Mouse (Mus musculus) macrophage (primary cell): Measurements from ENCODE around the gene Pip5k1a. TPM values are rescaled to one million over a fixed set of nuclear protein-coding genes. Genes with fewer than 3 reads are reported as not detected.
A peak's percentile ranks its signal among the peaks of the same experiment; 100 is the strongest.
"Not testable (repeated sequence)": the region's sequence is repeated elsewhere in the genome, so short reads cannot be mapped to it uniquely, and the experiment has no call there.

Source experiments
- H3K27ac ChIP-seq: fragments of 350-480 bp; formaldehyde crosslinking; 2 replicates; pipeline ENCODE4 v1.9.0; 2021
- H3K36me3 ChIP-seq: fragments of 350-480 bp; formaldehyde crosslinking; 2 replicates; pipeline ENCODE4 v1.9.0; 2021; ENCODE audit errors: inconsistent target
- H3K4me3 ChIP-seq: fragments of 350-480 bp; formaldehyde crosslinking; 2 replicates; pipeline ENCODE4 v1.9.0; 2021; ENCODE audit errors: inconsistent target
- H3K79me2 ChIP-seq: fragments of 350-480 bp; formaldehyde crosslinking; 2 replicates; pipeline ENCODE4 v1.9.0; 2021; ENCODE audit errors: inconsistent target
- WGBS: methylation state at CpG from one replicate; pipeline ENCODE4 v1.1.7; 2026; ENCODE audit warnings: inconsistent platforms; ENCODE audit not compliant: missing documents; 5-methylcytosine and 5-hydroxymethylcytosine counted together
- polyA plus RNA-seq: library from polyadenylated mRNA; stranded (reverse); fragments of 250-400 nt; gene quantifications from 3 replicates; pipeline ENCODE4 v1.2.4, GENCODE M21; 2018; ENCODE audit warnings: inconsistent platforms

Gene Pip5k1a
- polyA plus RNA-seq, 1 experiment from 2014 or later = 17.0 TPM

DNA sequence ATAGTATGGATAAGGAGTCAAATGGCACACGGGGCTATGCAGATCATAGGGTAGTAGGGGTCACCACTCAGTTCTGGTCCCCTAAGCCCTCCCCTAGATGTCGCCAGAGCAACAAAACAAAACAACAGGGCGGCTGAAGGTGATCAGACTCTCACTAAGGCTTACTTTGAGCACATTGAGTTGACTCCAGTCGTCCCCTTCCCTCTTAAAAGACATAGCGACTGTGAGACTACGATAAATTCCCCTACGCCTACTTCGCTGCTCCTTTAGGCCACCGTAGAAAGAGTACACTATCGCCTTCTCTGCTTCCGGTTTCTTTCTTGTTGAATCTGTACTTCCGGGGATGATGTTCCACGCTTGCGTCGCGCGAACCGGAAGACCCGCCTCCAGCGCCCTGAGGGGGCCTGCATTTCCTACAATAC, 27.0 kb upstream of the Pip5k1a start, which contains the start of the genes Scnm1 and Lysmd1:
Gene Scnm1 (minus strand): TSS at position 332 of the 422 bp plus-strand sequence.
Gene Lysmd1 (plus strand): TSS at position 409 of the 422 bp plus-strand sequence.
- Histone ChIP-seq H3K36me3 (peaks cover 29% of the 10 kb centered on the region; the same call in 1 of the 2 replicates), H3K79me2 (peaks cover 22% of the 10 kb centered on the region), H3K27ac (peak within 1 kb of the TSS; percentile 92), H3K4me3 (peak within 1 kb of the TSS; percentile 83)
- 0% methylated on average over 18 of the region's 20 CpGs for WGBS

DNA sequence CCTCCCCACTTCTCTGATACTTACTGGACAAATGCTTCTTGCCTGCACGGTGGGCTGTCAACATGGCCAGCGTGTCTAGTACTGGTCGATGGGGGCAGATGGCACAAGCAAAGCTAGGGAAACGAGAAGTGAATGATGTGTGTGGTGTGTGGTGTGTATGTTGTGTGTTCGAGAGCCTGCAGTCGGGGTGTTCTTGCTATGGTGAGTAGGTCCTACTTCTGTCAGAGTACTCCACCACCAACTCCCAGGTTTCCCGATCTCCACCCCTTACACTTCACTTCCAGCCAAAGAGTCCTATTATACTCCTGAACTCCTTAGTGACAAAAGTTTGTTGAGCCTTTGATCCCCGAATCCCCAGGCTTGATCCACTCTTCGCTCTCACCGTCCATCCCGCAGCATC, 26.4 kb upstream of the Pip5k1a start:
- Histone ChIP-seq H3K27ac (peak overlapping the region; percentile 71), H3K36me3 (peaks cover 29% of the 10 kb centered on the region; the same call in 1 of the 2 replicates), H3K4me3 (peak overlapping the region; percentile 83), H3K79me2 (peaks cover 20% of the 10 kb centered on the region)
- WGBS = 40% methylated on average over 9 of the region's 11 CpGs

DNA sequence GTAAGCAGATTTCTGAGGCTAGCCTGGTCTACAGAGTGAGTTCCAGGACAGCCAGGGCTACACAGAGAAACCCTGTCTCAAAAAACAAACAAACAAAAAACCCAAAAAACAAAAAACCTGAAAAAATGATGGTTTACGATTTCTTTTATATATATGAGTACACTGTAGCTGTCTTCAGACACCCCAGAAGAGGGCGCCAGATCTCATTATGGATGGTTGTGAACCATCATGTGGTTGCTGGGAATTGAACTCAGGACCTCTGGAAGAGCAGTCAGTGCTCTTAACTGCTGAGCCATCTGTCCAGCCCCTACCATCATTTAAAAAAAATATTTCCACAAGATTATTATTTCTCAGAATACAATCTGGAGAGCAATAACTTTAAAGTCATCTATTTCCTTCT, 25.7 kb upstream of the Pip5k1a start:
- H3K27ac ChIP-seq, H3K4me3 ChIP-seq: not testable (repeated sequence)
- WGBS = 100% methylated on average over 2 of the region's 2 CpGs
- peaks cover 14% of the 10 kb centered on the region; the same call in 1 of the 2 replicates for H3K79me2 ChIP-seq
- H3K36me3 ChIP-seq = peaks cover 29% of the 10 kb centered on the region; the same call in 1 of the 2 replicates

DNA sequence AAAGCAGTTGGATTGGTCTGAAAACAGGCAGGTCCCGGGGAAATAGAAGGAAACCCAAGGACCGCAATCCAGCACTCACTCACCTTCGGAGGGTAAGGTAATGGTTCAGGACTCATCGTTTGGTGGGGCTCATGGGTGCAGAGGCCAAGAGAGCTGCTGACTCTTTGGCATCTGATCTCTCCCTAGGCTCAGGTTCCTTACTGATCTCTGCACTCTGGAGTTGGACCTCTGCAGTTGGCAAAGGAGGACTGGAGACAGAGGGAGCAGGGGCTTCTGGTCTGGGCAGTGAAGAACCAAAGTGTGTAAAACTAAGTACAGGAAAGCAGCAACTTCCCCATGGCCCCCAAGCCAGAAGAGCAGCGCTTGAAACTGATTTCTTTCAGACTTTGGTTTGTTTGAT, 23.4 kb upstream of the Pip5k1a start:
- Histone ChIP-seq H3K27ac (no peak overlapping the region), H3K79me2 (peaks cover 5% of the 10 kb centered on the region; the same call in 1 of the 2 replicates), H3K36me3 (peaks cover 29% of the 10 kb centered on the region; the same call in 1 of the 2 replicates), H3K4me3 (no peak overlapping the region)
- 93% methylated on average over 5 of the region's 5 CpGs for WGBS

DNA sequence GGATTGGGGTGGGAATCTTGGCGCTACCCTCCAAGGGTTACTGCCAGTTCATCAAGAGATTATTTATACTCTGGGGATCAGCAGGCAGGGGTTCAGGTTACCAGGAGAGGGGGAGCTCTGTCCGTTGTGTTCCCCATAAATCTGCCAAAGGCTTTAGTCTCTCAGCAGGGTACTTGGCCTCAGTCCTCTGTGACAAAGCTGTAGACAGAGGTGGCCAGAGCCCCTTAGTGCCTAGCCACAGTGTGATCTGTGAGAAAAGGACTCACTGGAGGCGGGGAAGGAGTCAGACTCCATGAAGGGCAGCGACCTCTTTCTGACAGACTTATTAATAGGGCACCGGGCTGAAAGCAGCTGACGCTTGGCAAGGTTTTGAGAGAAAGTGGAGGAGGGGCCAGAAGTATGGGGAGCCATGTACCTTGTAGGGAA, 22.5 kb upstream of the Pip5k1a start:
- WGBS = 92% methylated on average over 6 of the region's 6 CpGs
- Histone ChIP-seq H3K4me3 (no peak overlapping the region), H3K36me3 (peaks cover 29% of the 10 kb centered on the region; the same call in 1 of the 2 replicates), H3K27ac (no peak overlapping the region), H3K79me2 (peaks cover 5% of the 10 kb centered on the region; the same call in 1 of the 2 replicates)

DNA sequence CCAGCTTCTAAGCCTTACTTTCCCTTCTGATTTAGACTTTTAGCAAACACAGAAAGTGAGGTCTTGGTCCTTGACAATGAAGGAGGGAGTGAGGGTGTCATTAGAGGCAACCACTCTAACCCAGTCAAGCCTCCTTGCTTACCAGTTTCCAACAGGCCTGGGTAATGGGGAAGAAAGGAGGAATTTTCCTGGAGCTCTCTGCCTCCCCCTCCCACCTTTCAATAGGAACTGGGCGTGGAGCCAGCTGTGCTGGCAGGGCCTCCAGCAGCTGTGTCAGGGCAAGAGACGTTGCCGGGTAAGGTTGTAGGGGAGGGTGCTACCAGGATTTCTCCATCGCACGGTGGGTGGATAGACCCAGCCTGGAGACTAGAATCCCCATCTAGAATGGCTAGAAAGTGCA, 18.2 kb upstream of the Pip5k1a start:
- WGBS = 40% methylated on average over 5 of the region's 5 CpGs
- H3K27ac ChIP-seq = no peak overlapping the region
- H3K4me3 ChIP-seq = no peak overlapping the region
- no peaks in the 10 kb centered on the region for H3K79me2 ChIP-seq
- peaks cover 37% of the 10 kb centered on the region for H3K36me3 ChIP-seq

DNA sequence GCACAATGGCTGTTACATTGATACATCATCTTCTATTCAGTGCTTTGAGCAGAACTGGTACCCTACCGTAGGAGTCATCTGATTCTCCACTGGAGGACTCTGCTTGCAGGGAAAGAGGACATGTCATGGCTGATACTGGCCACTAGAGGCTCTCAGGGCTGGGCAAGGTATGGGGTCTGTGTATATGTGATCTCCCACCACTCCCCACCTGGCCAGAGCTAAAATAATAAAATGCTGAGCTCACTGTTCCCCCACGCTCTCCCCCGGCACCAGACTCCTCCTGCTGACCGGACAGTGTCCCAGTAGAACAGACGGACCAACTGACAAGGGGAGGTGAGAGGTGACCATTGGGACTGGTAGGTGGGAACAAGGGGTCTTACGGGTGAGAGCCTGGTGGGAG, 17.5 kb upstream of the Pip5k1a start, which contains the start of gene Tmod4:
Gene Tmod4 (plus strand): TSS at position 231 of the 400 bp plus-strand sequence.
- no peak within 1 kb of the TSS for H3K4me3 ChIP-seq
- no peaks in the 10 kb centered on the region for H3K79me2 ChIP-seq
- no peak within 1 kb of the TSS for H3K27ac ChIP-seq
- 88% methylated on average over 6 of the region's 6 CpGs for WGBS
- peaks cover 37% of the 10 kb centered on the region for H3K36me3 ChIP-seq

DNA sequence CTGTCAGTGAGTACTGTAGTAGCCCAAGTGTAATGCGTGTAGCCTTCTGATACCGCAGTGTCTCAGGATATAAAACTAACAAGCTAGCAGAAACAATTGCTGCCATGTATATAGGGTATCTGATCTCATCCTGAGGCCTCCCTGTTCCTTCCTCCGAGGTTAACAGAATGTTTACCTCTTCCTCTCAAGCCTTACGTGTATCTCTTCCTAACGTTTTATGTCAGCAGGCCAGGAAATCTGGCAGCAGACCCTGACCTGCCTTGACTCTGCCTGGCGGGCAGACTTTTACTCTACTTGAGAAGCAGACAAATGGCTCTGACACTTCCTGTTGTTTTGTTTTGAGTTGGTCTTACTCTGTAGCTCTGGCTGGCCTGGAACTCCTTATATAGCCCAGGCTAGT, 14.8 kb upstream of the Pip5k1a start:
- no peak overlapping the region for H3K27ac ChIP-seq

DNA sequence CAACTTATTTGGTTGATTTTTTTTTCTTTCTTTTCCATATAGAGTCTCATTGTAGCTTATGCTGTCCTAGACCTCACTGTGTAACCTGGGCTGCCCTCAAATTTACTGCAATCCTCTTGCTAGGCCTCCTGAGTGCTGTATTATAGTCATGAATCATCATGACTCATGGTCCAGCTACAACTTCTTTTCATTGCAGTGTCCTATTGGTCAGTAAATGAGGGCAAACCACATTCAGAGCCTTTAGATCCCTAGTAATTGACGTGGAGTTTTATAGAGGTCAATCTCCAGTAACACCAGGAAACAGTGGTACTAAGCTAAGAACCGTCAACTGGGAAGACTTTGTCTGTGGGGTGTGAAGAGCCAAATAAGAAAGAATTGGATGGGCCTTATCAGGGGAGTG, 11.0 kb upstream of the Pip5k1a start:
- H3K36me3 ChIP-seq = peaks cover 56% of the 10 kb centered on the region
- H3K27ac ChIP-seq = no peak overlapping the region
- H3K4me3 ChIP-seq = no peak overlapping the region
- 94% methylated on average over 2 of the region's 2 CpGs for WGBS
- peaks cover 10% of the 10 kb centered on the region for H3K79me2 ChIP-seq

More for the DNA sequence above, 14.8 kb upstream of the Pip5k1a start:
- 73% methylated on average over 6 of the region's 6 CpGs for WGBS
- no peaks in the 10 kb centered on the region for H3K79me2 ChIP-seq
- H3K4me3 ChIP-seq = no peak overlapping the region
- peaks cover 48% of the 10 kb centered on the region for H3K36me3 ChIP-seq

DNA sequence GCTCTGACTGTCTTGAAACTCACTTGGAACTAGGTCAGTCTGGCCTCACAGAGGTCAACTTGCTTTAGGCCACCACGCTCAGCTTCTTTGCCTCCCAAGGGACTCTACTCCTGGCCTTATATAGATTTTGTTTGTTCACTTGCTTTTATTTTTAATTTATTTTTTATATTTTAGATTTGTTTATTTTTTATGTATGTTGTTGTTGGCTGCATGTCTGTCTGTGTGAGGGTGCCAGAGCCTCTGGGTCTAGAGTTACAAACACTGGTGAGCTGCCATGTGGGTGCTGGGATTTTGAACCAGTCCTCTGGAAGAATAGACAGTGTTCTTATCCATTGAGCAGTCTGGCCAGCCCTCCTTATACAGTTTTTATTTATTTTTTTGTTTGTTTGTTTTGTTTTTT, 6.0 kb upstream of the Pip5k1a start:
- peaks cover 24% of the 10 kb centered on the region for H3K79me2 ChIP-seq
- no peak overlapping the region for H3K4me3 ChIP-seq
- H3K36me3 ChIP-seq = peaks cover 14% of the 10 kb centered on the region; the same call in 1 of the 2 replicates
- H3K27ac ChIP-seq = no peak overlapping the region
- WGBS = 100% methylated on average over 1 of the region's 1 CpGs

DNA sequence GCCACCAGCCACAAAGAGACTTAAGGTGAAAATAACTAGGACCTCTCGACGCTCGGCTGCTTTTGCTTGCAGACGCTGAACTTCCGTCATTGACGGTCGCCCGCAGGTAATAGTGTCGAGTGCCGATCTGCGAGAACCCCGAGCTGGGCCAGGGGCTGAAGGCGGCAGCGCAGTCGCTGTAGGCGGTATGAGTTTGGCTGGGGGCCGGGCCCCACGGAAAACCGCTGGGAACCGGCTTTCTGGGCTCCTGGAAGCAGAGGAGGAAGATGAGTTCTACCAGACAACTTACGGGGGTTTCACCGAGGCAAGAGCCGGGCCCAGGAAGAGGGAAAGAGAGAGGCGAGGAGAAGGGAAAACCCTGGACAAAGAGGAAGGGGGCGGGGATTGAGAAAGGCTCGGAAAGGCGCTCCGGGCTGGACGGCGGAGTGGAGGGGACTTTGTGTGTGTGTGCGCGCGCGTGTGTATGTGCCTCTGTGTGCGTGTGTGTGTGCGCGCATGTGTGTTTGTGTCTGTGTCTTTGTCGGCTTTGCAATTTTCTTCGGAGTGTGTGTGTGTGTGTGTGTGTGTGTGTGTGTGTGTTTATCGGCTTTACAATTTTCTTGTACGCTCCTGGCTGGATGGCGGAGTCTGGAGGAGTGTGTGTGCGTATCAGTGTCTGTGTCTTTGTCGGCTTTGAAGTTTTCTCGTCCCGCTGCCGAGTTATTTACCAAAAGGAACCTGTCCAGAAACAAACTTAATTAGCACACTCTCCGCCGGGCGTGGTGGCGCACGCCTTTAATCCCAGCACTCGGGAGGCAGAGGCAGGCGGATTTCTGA, 4.4 kb upstream of the Pip5k1a start, which contains the start of gene Vps72:
Gene Vps72 (plus strand): TSS at position 112 of the 816 bp plus-strand sequence.
- under 1% methylated on average over 39 of the region's 54 CpGs for WGBS
- H3K36me3 ChIP-seq = peaks cover 11% of the 10 kb centered on the region; the same call in 1 of the 2 replicates
- peaks cover 30% of the 10 kb centered on the region for H3K79me2 ChIP-seq
- H3K4me3 ChIP-seq = peak within 1 kb of the TSS; percentile 78
- H3K27ac ChIP-seq = peak within 1 kb of the TSS; percentile 75

DNA sequence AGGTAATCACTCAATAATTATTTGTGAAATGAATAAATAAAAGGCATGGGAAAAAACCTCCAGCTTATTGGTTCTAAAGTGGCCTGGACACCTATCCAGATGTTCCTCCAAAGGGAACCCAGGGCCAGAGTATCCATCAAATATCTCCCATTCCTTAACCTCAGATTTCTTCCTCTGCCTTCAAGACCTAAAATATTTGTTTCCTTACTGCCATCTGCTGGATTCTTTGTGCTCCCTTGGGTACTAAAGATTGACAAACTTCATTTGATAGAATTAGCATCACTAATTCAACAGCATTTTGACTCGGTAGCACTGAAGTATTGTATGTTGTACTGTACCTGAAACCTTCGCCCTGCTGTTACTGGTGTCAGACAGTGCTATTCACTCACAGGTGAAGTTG, 1.2 kb upstream of the Pip5k1a start:
- 58% methylated on average over 2 of the region's 2 CpGs for WGBS
- Histone ChIP-seq H3K36me3 (no peaks in the 10 kb centered on the region), H3K79me2 (peaks cover 54% of the 10 kb centered on the region), H3K27ac (no peak overlapping the region), H3K4me3 (no peak overlapping the region)

DNA sequence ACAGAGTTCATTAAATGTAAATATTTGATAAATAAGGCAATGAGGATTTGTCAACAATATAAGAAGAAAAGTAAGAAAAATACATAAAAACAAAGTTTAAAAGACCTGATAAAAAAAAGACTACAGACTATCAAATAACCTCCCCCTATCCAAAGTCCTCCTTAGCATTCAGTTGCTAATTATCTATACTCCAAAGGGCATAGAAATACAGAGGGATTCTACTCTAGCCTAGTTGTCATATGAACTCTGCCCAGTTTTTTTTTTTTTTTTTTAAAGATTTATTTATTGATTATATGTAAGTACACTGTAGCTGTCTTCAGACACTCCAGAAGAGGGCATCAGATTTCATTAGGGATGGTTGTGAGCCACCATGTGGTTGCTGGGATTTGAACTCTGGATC, 578 bp upstream of the Pip5k1a start:
- Histone ChIP-seq H3K4me3 (peak overlapping the region; percentile 98), H3K27ac (peak overlapping the region; percentile 83; the same call in 1 of the 2 replicates), H3K79me2 (peaks cover 54% of the 10 kb centered on the region)
- not testable (repeated sequence) for H3K36me3 ChIP-seq

DNA sequence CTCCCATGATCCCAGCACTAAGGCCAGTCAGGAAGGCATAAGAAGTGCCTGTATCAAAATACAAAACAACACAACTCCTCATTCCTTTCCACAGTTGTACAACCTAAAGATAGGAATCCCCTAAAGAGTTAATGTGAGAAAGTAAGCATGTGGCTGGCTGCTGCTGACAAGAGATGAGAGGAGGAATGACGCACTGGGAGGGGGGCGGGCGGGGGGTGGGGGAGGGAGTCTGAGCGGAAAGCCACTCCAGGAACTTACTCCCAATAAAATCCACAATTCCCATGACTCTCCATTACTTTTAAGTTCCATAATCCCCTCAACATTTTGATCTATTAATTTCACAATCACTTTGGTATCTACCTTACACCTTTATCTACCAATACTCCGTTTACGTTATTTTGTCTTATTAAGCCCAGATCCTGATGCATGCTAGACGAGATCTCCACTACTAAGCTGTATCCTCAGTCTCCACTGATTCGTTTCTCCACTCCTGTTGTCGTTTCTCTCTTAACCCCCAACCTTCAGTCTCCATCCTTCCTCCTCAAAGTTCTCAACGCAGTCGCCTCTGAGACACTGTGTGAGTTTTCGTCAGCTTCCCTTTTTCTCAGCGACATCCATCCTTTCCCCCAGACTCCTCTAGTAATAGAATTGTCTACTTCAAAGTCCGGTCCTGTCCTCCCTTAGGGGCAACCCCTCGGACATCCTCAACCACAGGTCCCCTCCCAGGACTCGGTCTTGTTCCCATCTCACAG, 968 bp downstream of the Pip5k1a start:
- Histone ChIP-seq H3K27ac (peak overlapping the region; percentile 83), H3K4me3 (peak overlapping the region; percentile 98), H3K79me2 (peaks cover 60% of the 10 kb centered on the region), H3K36me3 (0 out of 2 replicates have a peak, but pooled peaks cover 6% of the 10 kb centered on the region)
- under 1% methylated on average over 16 of the region's 16 CpGs for WGBS
